Mouse (Mus musculus): ENCODE data around the gene Rabggta.

The Rabggta gene

DNA sequence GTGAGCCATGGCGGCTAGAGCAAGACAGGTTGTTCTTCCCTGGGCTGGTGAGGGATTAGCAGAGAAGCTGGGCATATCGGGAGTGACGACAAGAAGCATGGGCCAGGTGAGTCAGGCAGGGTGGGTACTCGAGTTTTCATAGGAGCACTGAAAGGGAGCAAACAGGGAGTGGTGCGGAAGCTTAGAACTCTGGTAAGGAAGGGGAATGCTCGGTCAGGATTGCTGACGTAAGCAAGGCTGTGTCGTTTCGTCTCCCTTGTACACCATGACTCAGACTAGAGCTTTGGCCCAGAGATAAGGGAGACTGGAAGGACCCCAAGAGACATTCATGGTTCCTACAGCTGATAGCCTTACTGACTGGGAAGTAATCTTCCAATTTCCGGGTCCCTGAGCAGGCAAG is 11.8 kb upstream of the Rabggta start:
- peak; percentile 29 for DNase-seq (ENCODE audit: low spot score)

DNA sequence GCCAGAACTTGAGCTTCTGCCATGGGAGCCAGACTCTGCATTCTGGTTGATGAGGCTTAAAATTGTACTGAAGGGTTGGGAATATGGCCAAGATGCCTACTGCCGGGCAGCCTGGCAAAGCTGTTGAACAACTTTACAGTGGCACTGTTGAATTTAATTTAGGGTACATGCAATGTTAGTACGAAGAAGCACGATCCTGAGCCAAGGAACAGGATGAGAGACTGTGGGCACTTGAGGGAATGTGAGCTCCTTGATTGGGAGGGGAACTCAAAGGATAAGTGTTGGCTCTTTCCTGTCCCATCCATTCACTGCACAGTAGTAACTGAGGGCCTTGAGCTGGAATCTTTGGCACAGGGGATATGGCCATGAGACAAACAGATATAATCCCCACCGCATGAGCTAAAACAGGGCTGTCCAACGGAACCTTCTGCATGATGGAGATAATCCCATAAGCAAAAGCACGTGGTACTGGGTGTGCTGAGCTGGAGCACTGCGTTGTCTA is 8.5 kb upstream of the Rabggta start:
- DNase-seq (ENCODE audit: low spot score), result no peak

GRCm38 (mm10) chr14:55730116-55730515 is 8.1 kb upstream of the Rabggta start:
- DNase-seq (ENCODE audit: low spot score), result no peak

GRCm38 (mm10) chr14:55727889-55728685 is 6.0 kb upstream of the Rabggta start:
- no peak for DNase-seq (ENCODE audit: low spot score)

- DNase-seq (ENCODE audit: low spot score), result no peak
These were observed 4.2 kb upstream of the Rabggta start for GRCm38 (mm10) chr14:55726261-55726660.

DNA sequence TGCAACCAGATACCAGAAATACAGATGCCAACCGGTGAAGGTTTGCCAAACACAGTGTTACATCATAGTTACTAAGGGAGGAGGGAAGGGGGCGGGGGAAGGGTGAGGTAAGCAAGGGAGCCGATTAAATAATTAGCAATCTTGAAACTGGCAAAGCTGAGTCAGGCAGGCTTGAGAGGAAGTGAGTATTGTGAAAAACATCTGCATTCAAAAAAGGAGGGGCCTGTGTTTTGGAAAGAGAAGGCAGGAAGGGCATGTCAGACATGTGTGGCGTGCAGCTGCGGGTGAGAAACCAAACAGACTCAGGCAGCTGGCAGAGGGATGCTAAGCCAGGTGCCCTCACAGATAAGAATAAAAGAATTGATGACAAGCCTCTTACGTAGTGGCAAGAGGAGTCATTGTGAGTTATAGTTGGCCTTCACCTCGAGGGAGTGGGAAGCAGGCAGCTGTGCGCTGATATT is 2.4 kb upstream of the Rabggta start:
- DNase-seq (ENCODE audit: low spot score), result no peak

- DNase-seq (ENCODE audit: low spot score), result no peak
These were observed 1.4 kb upstream of the Rabggta start for GRCm38 (mm10) chr14:55723433-55723832.

DNA sequence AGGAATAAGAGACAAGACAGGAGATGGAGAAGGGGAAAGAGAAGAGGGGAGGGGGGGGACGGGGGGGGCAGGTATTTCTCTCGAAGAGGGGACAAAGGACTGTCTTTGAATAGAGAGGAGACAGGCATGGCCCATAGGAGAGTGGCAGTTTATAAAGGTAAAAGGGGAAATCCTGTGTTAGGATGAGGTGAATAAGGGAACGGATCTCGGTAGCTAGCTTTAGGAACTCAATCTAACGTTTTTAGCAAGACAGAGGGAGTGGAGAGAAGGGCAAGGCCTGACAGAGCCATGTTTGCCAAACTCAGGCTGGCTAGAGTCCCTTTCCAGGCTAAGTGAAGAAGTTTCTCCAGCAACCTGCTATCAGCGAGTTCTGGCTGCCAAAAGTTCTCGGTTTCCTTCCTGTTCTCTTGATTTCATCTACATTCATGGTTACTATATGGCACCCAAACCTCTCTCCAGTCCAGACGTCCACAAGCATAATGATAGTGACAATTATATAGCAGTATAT is 429 bp upstream of the Rabggta start:
- no peak for DNase-seq (ENCODE audit: low spot score)

DNA sequence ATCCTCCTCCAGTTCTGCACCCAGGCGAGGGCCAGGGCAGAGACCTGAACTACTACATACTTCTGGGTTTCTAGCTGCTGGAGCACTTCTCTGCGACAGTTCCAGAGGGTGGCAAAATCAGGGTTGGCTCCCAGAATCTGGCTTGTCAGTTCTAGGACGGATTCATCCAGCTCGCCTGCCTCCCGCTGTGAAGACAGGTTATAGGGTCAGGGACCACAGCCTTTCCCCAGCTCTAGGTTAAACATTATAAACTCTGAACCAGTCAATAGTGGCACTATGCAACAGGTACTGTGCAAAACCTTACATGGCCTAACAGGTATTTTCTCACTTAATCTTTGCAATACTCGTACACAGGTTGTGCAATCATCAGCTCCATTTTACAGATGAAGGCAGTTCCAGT is 987 bp downstream of the Rabggta start:
- no peak for DNase-seq (ENCODE audit: low spot score)

- DNase-seq (ENCODE audit: low spot score), result no peak
These were observed 1.4 kb downstream of the Rabggta start for GRCm38 (mm10) chr14:55720666-55721065.

DNA sequence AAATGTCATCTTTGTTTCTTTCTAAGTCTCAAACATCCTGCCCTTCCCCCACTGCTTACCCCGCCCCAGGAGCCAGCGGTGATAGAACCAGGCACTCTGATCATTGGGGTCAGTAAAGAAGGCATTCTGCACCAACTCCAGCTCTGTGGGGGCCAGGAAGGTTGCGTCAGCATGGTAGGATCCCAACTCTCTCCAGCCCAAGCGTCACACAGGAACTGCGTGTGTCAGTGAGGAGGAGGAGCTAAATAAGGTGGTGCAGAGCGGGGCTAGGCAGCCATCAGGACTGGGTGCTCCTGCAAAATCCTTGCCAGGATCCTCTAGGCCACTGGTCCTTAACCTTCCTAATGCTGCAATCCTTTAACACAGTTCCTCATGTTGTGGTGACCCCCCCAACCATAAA is 2.3 kb downstream of the Rabggta start:
- DNase-seq (ENCODE audit: low spot score), result no peak

DNA sequence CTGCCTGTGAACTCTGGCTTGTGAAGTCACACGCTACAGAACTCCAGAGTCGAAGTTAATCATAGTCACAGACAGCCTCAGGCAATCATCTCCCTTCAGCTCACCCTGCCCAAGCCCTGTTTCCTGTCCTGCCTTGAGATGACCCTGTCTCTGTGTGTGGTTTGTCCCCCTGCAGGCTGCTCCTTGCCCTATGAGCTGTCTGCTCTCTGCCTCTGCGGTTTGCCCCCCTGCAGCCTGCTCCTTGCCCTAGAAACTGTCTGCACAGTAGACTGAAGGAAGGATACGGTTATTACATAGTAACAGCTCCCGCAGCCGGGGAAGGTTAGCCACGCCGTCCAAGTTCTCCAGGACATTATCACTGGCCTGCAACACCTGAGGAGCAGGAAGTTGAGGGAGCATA is 5.2 kb downstream of the Rabggta start:
- peak; percentile 80 for DNase-seq (ENCODE audit: low spot score)

DNA sequence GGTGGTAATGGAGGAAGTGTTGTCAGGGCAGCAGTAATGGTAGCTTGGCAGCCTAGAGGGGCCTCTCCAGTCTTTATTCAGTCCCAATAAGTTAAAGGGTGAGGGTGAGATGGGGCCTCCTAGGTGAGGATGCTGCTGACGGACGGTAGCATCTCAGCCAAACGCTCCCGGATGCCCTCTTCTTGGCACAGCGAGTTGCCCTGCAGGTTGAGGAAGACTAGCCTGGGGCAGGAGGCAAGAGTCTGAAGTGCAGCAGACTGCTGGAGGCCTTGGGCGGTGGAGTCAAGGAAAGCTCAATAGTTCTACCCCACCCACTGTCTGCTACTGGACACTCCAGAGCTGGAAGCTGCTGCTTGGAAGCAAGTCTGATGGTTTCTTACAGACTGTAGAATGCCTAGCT is 5.8 kb downstream of the Rabggta start:
- DNase-seq (ENCODE audit: low spot score), result no peak

DNA sequence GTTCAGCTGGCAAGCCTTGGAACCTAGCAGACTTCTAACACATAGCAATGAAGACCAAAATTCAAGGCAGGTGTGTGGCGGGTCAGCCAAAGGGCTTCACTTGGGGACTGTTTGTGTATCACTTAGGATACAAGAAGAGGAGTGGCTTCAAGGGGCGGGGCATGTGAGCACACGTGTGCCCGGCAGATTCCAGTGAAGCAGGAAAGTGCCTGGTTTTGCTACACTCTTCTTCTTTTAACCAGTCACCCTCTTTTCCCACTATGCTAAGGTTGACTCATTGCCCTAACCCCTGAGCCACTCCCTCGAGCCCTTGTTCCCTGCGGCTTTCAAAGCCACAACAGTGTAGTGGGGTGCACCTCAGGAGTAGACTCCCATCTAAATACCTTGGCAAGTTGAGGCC is 7.2 kb downstream of the Rabggta start:
- DNase-seq (ENCODE audit: low spot score), result no peak

DNA sequence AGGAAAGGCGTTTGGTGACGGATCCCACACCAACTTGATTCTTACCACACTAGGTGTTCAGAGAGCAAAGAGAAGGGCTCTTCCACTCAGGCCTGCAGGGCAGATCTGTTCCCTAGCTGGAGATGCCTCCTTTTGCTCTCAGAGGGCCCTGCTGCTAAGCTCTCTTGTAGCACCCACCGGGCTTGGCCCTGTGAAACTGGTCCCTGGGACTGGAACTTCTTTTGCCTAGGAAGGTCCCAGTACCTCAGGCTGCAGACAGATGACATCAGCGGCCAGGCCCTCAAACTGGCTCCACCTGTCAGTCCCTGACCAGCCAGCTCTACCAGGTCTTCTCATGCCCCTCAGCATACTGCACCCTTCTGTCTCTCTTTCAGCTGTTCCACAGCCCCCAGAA is 8.3 kb downstream of the Rabggta start, which contains the start of gene Tgm1:
Tgm1 (minus strand) TSS at position 198 of the 394 bp plus-strand sequence.
- no peak for DNase-seq (ENCODE audit: low spot score)

DNA sequence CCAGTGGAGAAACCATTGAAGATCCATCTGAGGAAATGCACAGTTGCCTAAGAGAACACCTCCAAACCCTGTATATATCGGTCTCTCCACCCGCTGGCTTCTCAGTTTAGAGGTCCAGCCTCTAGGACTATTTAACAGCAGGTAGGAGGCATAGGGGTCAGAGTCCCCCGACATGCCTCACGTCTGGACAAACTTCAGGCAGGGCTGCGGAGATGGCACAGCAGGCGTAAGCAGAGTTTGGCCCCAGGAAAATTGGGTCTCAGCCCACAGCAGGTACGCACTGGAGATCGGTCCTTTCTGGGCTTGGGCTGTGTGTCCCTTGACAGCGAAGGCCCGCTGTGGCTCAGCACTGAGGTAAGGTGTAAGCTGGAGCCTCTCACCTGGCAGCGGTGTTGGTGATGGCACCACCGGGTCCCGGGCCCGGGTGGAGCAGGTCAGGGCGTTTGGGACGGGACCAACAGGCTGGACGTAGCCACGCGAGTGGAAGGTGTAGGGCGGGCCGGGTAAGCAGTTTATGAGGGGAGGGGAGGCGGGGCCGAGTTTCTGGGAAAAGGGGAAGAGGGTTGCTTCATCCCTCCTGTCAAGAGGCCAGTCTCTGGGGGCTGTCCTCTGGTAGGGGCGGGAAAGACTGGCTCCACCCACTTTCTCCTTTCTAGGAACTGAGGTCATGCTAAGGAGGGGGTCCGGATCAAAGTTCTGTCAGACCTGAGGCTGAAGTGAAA is 8.9 kb downstream of the Rabggta start:
- peak; percentile 91 for DNase-seq (ENCODE audit: low spot score)

DNA sequence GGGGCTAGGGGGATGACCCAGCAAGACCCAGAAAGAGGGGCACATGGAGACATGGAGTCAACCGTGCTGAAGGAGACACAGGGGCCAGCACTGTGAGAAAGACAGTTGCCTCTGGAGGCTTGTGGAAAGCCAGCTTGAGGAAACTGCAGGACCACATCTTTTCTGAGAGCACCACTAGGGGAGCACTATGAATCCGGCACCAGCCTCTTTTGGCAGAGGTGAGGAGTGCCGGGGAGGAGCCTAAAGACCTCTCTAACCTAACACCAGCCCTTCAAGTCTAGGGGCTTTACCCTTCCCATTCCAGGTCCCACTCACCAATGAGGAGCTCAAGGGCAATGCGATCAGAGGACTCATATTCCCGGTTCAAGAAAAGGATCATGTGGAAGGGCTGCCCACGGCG is 10.3 kb downstream of the Rabggta start:
- no peak for DNase-seq (ENCODE audit: low spot score)

GRCm38 (mm10) chr14:55709509-55709908 is 12.6 kb downstream of the Rabggta start:
- DNase-seq (ENCODE audit: low spot score), result no peak

DNA sequence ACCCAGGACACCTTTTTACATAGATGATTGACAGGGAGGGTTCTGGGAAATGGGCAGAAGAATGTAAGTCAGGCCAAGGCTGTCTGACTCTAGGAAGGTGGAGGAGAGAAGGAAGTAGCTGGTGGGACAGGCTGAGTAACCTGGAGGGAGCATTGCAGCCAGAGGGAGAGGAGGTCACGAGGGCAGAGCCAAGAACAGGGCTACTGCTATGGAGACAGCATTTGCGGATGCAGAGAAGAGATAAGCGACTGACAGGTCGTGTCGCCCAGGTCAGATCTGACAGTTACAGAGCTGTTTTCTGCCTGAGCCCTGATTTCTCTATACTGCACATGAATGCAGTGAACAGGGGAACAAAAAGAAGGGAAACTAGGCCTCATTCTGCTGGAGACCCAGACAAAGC is 14.7 kb downstream of the Rabggta start:
- DNase-seq (ENCODE audit: low spot score), result peak; percentile 83

- no peak for DNase-seq (ENCODE audit: low spot score)
These were observed 15.9 kb downstream of the Rabggta start for GRCm38 (mm10) chr14:55706051-55706600.

- DNase-seq (ENCODE audit: low spot score), result no peak
These were observed 19.3 kb downstream of the Rabggta start for GRCm38 (mm10) chr14:55702761-55703160.

DNA sequence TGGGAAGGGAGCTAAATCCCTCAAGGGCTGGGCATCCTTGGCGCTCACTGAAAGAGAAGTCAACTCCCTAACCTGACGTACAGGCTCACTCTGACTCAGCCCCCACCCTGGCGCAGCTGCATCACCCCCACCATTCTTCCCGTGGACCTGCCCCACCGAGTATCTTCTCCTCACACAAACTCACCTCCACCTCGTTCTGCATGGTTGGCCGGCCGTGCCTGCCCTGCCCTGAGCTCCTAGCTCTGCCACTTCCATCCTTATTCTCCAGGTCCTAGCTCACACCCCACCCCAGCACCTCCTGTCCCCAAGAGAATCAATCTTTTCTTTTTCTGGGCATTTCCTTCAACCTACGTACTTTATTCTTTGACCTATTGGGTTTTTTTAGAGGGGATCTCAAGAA is 20.9 kb downstream of the Rabggta start:
- DNase-seq (ENCODE audit: low spot score), result no peak

GRCm38 (mm10) chr14:55697226-55697625 is 24.8 kb downstream of the Rabggta start:
- DNase-seq (ENCODE audit: low spot score), result no peak
